Mouse (Mus musculus) myocyte (in vitro differentiated cells): ENCODE results near the gene Jade1. TPM values are rescaled to one million over a fixed set of nuclear protein-coding genes. Genes with fewer than 3 reads are reported as not detected.
A peak's percentile ranks its signal among the peaks of the same experiment; 100 is the strongest.

Source experiments
- H3K27me3 ChIP-seq: one replicate; pipeline ENCODE4 v1.6.1; 2011; ENCODE audit not compliant: control insufficient read depth, insufficient read depth, insufficient read length
- H3K36me3 ChIP-seq: one replicate; pipeline ENCODE4 v1.6.1; 2011; ENCODE audit not compliant: control insufficient read depth, insufficient read depth
- H3K4me2 ChIP-seq: one replicate; pipeline ENCODE4 v1.6.1; 2011; ENCODE audit warnings: low read depth, control low read depth
- H3K4me3 ChIP-seq: one replicate; pipeline ENCODE4 v1.5.1; 2011; ENCODE audit warnings: mild to moderate bottlenecking, control low read depth, moderate library complexity
- H3K79me2 ChIP-seq: one replicate; pipeline ENCODE4 v1.6.1; 2011; ENCODE audit not compliant: control insufficient read depth, insufficient read depth
- H3ac ChIP-seq: one replicate; pipeline ENCODE4 v1.6.1; 2011; ENCODE audit not compliant: control insufficient read depth, insufficient read length
- CEBPB ChIP-seq: IDR thresholded peaks from 2 replicates; pipeline ENCODE4 v1.6.1; 2011; ENCODE audit warnings: mild to moderate bottlenecking, moderate library complexity; ENCODE audit not compliant: poor library complexity, insufficient read depth, severe bottlenecking
- E2F4 ChIP-seq: IDR thresholded peaks from one replicate; pipeline ENCODE4 v1.6.1; 2011; ENCODE audit warnings: mild to moderate bottlenecking, control low read depth, moderate library complexity; ENCODE audit not compliant: insufficient read depth
- MAX ChIP-seq: IDR thresholded peaks from one replicate; pipeline ENCODE4 v1.6.1; 2011; ENCODE audit warnings: low read depth, mild to moderate bottlenecking, control low read depth
- MYOD1 ChIP-seq, 3 experiments: IDR thresholded peaks; one replicate each; pipeline ENCODE4 v1.6.1; 2011; ENCODE audit warnings: control low read depth in 2 of 3, low read depth in 2 of 3, mild to moderate bottlenecking in 2 of 3, moderate library complexity in 1 of 3; ENCODE audit not compliant: insufficient read length in 2 of 3, control insufficient read depth in 1 of 3
- MYOG ChIP-seq, 3 experiments: IDR thresholded peaks; one replicate each; pipeline ENCODE4 v1.6.1; 2011; ENCODE audit warnings: control low read depth in 2 of 3, low read depth in 2 of 3, mild to moderate bottlenecking in 2 of 3; ENCODE audit not compliant: insufficient read length in 2 of 3, control insufficient read depth in 1 of 3, insufficient read depth in 1 of 3
- POLR2A ChIP-seq: IDR thresholded peaks from one replicate; pipeline ENCODE4 v1.6.1; 2011; ENCODE audit warnings: low read depth, mild to moderate bottlenecking, control low read depth, moderate library complexity; ENCODE audit not compliant: insufficient read length
- POLR2AphosphoS2 ChIP-seq: IDR thresholded peaks from one replicate; pipeline ENCODE4 v1.6.1; 2011; ENCODE audit warnings: low read depth, control low read depth; ENCODE audit not compliant: insufficient read length
- REST ChIP-seq: IDR thresholded peaks from one replicate; pipeline ENCODE4 v1.6.1; 2011; ENCODE audit warnings: mild to moderate bottlenecking, control low read depth, moderate library complexity; ENCODE audit not compliant: insufficient read depth, insufficient read length
- SRF ChIP-seq: IDR thresholded peaks from one replicate; pipeline ENCODE4 v1.6.1; 2011; ENCODE audit warnings: low read depth; ENCODE audit not compliant: control insufficient read depth, insufficient read length
- TCF12 ChIP-seq: IDR thresholded peaks from one replicate; pipeline ENCODE4 v1.6.1; 2011; ENCODE audit warnings: mild to moderate bottlenecking, control low read depth; ENCODE audit not compliant: poor library complexity, insufficient read depth, severe bottlenecking
- TCF3 ChIP-seq: IDR thresholded peaks from one replicate; pipeline ENCODE4 v1.6.1; 2011; ENCODE audit warnings: low read depth, control low read depth; ENCODE audit not compliant: insufficient read length
- USF1 ChIP-seq: IDR thresholded peaks from one replicate; pipeline ENCODE4 v1.6.1; 2011; ENCODE audit warnings: low read depth, mild to moderate bottlenecking, control low read depth, moderate library complexity
- polyA plus RNA-seq: library from polyadenylated mRNA; unstranded; fragments of >200 nt; fragmentation: generic; extraction: Trizol; gene quantifications from one replicate; pipeline ENCODE4 v1.2.1, GENCODE M21; 2012; ENCODE audit warnings: missing spikeins

Jade1 gene
- polyA plus RNA-seq, 1 experiment, result 8.8 TPM

GRCm38 (mm10) chr3:41587588-41587987 lies 32.1 kb downstream of the Jade1 start:
- no peaks in the 10 kb centered on the region for H3K27me3 ChIP-seq
- no peaks in the 10 kb centered on the region for H3K36me3 ChIP-seq
- no peak overlapping the region for H3K4me3 ChIP-seq
- TF ChIP-seq USF1 (no peak), REST (no peak), POLR2AphosphoS2 (no peak), E2F4 (no peak), MAX (no peak), MYOG (IDR thresholded peaks at IDR 0.05; ENCODE audit: control insufficient read depth in 1 of 3, insufficient read depth in 1 of 3, insufficient read length in 2 of 3, low read depth in 2 of 3) (no peak), POLR2A (no peak), SRF (no peak), TCF3 (no peak), TCF12 (no peak), MYOD1 (IDR thresholded peaks at IDR 0.05; ENCODE audit: control insufficient read depth in 1 of 3, insufficient read length in 2 of 3, low read depth in 2 of 3) (no peak), CEBPB (no peak)
- H3K4me2 ChIP-seq, result peak overlapping the region; percentile 10
- no peak overlapping the region for H3ac ChIP-seq
- peaks cover 54% of the 10 kb centered on the region for H3K79me2 ChIP-seq

GRCm38 (mm10) chr3:41588495-41588894 lies 33.0 kb downstream of the Jade1 start:
- TF ChIP-seq MYOD1 (IDR thresholded peaks at IDR 0.05; ENCODE audit: control insufficient read depth in 1 of 3, insufficient read length in 2 of 3, low read depth in 2 of 3), result no peak
- no peak for TF ChIP-seq POLR2AphosphoS2
- TF ChIP-seq SRF, result no peak
- TF ChIP-seq CEBPB, result no peak
- TF ChIP-seq REST, result no peak

GRCm38 (mm10) chr3:41589246-41589914 lies 33.8 kb downstream of the Jade1 start:
- Histone ChIP-seq H3K27me3 (no peaks in the 10 kb centered on the region), H3K4me3 (no peak overlapping the region), H3K4me2 (no peak overlapping the region), H3ac (no peak overlapping the region), H3K79me2 (peaks cover 42% of the 10 kb centered on the region), H3K36me3 (peaks cover 9% of the 10 kb centered on the region)
- peak in 2 of 3 experiments; percentile 72 to 83 for TF ChIP-seq MYOD1 (IDR thresholded peaks at IDR 0.05; ENCODE audit: control insufficient read depth in 1 of 3, insufficient read length in 2 of 3, low read depth in 2 of 3)
- TF ChIP-seq MYOG (IDR thresholded peaks at IDR 0.05; ENCODE audit: control insufficient read depth in 1 of 3, insufficient read depth in 1 of 3, insufficient read length in 2 of 3, low read depth in 2 of 3), result peak in 2 of 3 experiments; percentile 43 to 80
- no peak for TF ChIP-seq E2F4

More at GRCm38 (mm10) chr3:41588495-41588894, 33.0 kb downstream of the Jade1 start:
- H3K4me2 ChIP-seq, result no peak overlapping the region
- H3ac ChIP-seq, result no peak overlapping the region
- no peaks in the 10 kb centered on the region for H3K27me3 ChIP-seq
- H3K79me2 ChIP-seq, result peaks cover 47% of the 10 kb centered on the region
- peaks cover under 1% of the 10 kb centered on the region for H3K36me3 ChIP-seq
- no peak overlapping the region for H3K4me3 ChIP-seq

- peaks cover 38% of the 10 kb centered on the region for H3K79me2 ChIP-seq
- peaks cover 13% of the 10 kb centered on the region for H3K36me3 ChIP-seq
- H3K4me3 ChIP-seq, result no peak overlapping the region
- no peaks in the 10 kb centered on the region for H3K27me3 ChIP-seq
- no peak overlapping the region for H3K4me2 ChIP-seq
- no peak overlapping the region for H3ac ChIP-seq
- no peak for TF ChIP-seq MYOG (IDR thresholded peaks at IDR 0.05; ENCODE audit: control insufficient read depth in 1 of 3, insufficient read depth in 1 of 3, insufficient read length in 2 of 3, low read depth in 2 of 3)
- no peak for TF ChIP-seq E2F4
- no peak for TF ChIP-seq CEBPB
- no peak for TF ChIP-seq MYOD1 (IDR thresholded peaks at IDR 0.05; ENCODE audit: control insufficient read depth in 1 of 3, insufficient read length in 2 of 3, low read depth in 2 of 3)
- TF ChIP-seq MAX, result no peak
- TF ChIP-seq TCF3, result no peak
- TF ChIP-seq POLR2AphosphoS2, result no peak
- no peak for TF ChIP-seq REST
- TF ChIP-seq SRF, result no peak
- no peak for TF ChIP-seq USF1
These were observed 34.5 kb downstream of the Jade1 start for GRCm38 (mm10) chr3:41589988-41590387.
